Mouse (Mus musculus) embryonic facial prominence, embryonic 14.5 days (tissue): Measurements from ENCODE around the gene Esrrg. TPM values are rescaled to one million over a fixed set of nuclear protein-coding genes. Genes with fewer than 3 reads are reported as not detected.

ENCODE experiments used
- ATAC-seq: fragments of 200-750 bp; cut with Nextera tagmentation; 2 replicates; pipeline ENCODE4 v1.8.0; 2017; ENCODE audit warnings: low read depth, moderate number of reproducible peaks, moderate TSS enrichment
- DNase-seq: peaks from one replicate; pipeline ENCODE4 v3.0.0-alpha.2; 2015; ENCODE audit warnings: low spot score
- H3K27ac ChIP-seq: fragments of 300-500 bp; sonication (generic); replicated peaks from 2 replicates; pipeline ENCODE4 v1.5.1; 2014; ENCODE audit warnings: low read depth, mild to moderate bottlenecking, low read length, moderate library complexity
- H3K27me3 ChIP-seq: fragments of 300-500 bp; sonication (generic); replicated peaks from 2 replicates; pipeline ENCODE4 v1.6.1; 2014; ENCODE audit warnings: low read length; ENCODE audit not compliant: control insufficient read depth, insufficient read depth
- H3K36me3 ChIP-seq: fragments of 300-500 bp; sonication (generic); 2 replicates; pipeline ENCODE4 v1.6.1; 2014; ENCODE audit warnings: low read length, mixed read lengths; ENCODE audit not compliant: control insufficient read depth, insufficient read depth
- H3K4me1 ChIP-seq: fragments of 300-500 bp; sonication (generic); 2 replicates; pipeline ENCODE4 v1.6.1; 2014; ENCODE audit warnings: antibody characterized with exemption, low read length; ENCODE audit not compliant: control insufficient read depth, insufficient read depth
- H3K4me2 ChIP-seq: fragments of 300-500 bp; sonication (generic); 2 replicates; pipeline ENCODE4 v1.6.1; 2014; ENCODE audit warnings: low read depth, mild to moderate bottlenecking, low read length, moderate library complexity, mixed read lengths
- H3K4me3 ChIP-seq: fragments of 300-500 bp; sonication (generic); 2 replicates; pipeline ENCODE4 v1.5.1; 2014; ENCODE audit warnings: low read depth, mild to moderate bottlenecking, low read length
- H3K9ac ChIP-seq: fragments of 300-500 bp; sonication (generic); 2 replicates; pipeline ENCODE4 v1.6.1; 2014; ENCODE audit warnings: low read depth, mild to moderate bottlenecking, low read length, moderate library complexity, mixed read lengths
- H3K9me3 ChIP-seq: fragments of 300-500 bp; sonication (generic); 2 replicates; pipeline ENCODE4 v1.6.1; 2016; ENCODE audit warnings: low read length; ENCODE audit not compliant: control insufficient read depth
- WGBS: fragments of 180-500 bp; shearing (Covaris S2); extraction: QIAGEN DNeasy Blood & Tissue Kit; methylation state at CpG from one replicate; pipeline ENCODE4 v1.1.7; 2014; 5-methylcytosine and 5-hydroxymethylcytosine counted together
- polyA plus RNA-seq: library from polyadenylated mRNA; unstranded; fragments of >200 nt; fragmentation: Nextera tagmentation; extraction: Ambion mirVana; gene quantifications from 2 replicates; pipeline ENCODE4 v1.2.1, GENCODE M21; 2014

The Esrrg gene
- polyA plus RNA-seq, result 1.9 and 3.1 TPM in 2 replicates

DNA sequence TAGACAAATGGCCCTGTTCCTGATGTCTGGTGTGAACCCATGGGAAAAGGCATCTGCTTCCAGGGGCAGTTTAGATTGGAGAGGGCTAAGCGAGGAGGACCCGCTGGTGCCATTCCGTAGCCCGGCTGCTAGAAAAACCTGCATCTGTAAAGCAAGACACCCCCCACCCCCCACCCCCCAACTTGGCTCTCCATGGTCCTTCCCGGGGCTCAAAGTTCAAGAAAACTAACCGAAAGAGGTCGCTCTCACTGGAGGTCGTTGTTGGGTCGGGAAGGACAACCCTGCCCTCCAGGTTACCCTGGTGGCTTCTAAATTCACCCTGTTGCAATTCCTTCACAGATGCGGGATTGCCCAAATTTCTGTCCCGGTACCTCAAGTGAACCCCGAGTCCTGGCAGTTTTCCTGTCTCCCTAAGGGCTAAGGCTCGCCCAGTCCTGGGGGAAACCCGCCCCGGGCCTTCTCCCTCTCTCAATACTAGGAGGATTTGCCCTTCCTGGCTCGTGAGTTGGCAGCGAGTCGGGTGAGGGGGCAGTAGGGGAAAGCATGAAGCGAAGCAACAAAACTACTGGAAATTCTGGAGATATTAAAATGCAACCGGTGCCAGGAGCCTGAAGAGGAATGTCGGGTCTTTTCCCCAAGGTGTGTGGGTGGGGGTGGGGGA lies at the start of gene Esrrg:
TSS of gene Esrrg (plus strand) at position 531 of the 661 bp plus-strand sequence.
- Histone ChIP-seq H3K9me3 (no peaks in the 10 kb centered on the region), H3K4me2 (peak within 1 kb of the TSS; percentile 87), H3K27ac (no peak within 1 kb of the TSS), H3K36me3 (no peaks in the 10 kb centered on the region), H3K27me3 (peaks cover 88% of the 10 kb centered on the region), H3K4me3 (peak within 1 kb of the TSS; percentile 45), H3K9ac (peak within 1 kb of the TSS; percentile 49), H3K4me1 (peaks cover 24% of the 10 kb centered on the region)
- under 1% methylated on average over 21 of the region's 21 CpGs for WGBS
- ATAC-seq, result no peak
- no peak for DNase-seq

DNA sequence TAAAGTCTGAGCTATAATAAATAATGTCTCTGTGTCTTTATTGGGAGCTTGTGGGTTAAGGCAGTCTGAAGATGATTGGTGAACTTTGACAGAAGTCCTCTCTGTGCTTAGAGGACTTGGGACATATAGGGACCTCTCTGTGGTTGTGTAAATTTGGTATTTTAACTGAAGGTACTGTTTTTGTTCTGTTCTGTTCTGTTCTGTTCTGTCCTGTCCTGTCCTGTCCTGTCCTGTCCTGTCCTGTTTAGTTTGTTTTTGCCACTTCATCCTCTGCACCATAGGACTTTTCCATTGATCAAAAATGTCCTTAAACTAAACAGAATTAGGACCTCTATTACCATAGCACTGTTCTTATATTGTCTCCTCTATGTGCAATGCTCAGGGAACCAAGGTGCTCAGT lies 24.6 kb upstream of the Esrrg start:
- no peak overlapping the region for H3K9ac ChIP-seq
- no peaks in the 10 kb centered on the region for H3K27me3 ChIP-seq
- no peak overlapping the region for H3K4me3 ChIP-seq
- no peak for DNase-seq
- H3K36me3 ChIP-seq, result no peaks in the 10 kb centered on the region
- no peak for ATAC-seq
- H3K9me3 ChIP-seq, result no peaks in the 10 kb centered on the region
- no peaks in the 10 kb centered on the region for H3K4me1 ChIP-seq
- H3K4me2 ChIP-seq, result no peak overlapping the region
- no peak overlapping the region for H3K27ac ChIP-seq

DNA sequence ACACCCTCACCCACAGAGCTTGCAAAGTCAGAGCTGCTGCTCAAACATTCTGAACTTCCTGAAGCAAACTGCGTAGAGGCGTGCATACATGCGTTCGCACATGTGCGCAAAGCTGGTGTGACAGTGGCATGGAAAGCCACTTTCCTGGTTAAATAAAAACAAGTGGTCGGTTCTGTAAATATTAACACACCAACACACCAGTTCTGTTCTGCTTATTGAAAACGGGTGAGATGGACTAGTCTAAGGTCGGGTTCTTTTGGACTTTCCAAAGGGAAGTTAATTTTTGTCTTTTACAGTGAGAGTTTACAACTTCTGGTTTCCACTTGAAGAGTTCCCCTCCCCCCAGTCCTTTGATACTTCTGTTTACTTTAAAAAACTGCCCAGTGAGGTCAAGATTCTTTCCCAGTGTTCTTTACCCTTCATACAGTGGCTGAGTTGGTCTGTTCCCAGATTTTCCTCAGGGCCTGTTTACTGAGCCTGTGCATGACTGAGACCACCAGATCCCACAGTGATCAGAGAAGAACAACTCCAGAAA lies 22.0 kb upstream of the Esrrg start:
- ATAC-seq (no peak), DNase-seq (no peak)
- Histone ChIP-seq H3K27ac (no peak overlapping the region), H3K4me1 (no peaks in the 10 kb centered on the region), H3K9me3 (no peaks in the 10 kb centered on the region), H3K27me3 (no peaks in the 10 kb centered on the region), H3K4me3 (no peak overlapping the region), H3K4me2 (no peak overlapping the region), H3K36me3 (no peaks in the 10 kb centered on the region), H3K9ac (no peak overlapping the region)
- 84% methylated on average over 8 of the region's 8 CpGs for WGBS

DNA sequence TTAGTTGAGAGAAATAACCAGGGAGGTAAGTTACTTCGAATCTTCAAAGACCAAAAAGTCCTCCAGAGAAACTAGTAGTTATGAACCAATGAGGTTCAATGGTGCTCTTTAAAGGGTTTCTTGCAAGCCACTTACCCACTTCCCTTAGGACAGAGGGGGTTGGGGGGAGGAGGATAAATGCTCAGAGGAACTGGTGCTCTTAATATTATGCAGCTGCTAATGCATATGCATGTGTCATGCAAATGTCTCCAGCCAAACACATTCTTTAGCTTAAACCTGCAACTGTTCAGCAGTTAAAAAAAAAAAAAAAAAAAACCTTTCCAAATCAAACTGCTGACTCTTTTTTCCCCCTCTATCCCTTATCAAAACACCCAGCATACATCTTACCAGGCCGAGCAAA lies 5.6 kb upstream of the Esrrg start:
- H3K27ac ChIP-seq, result no peak overlapping the region
- no peak overlapping the region for H3K4me3 ChIP-seq
- peaks cover 7% of the 10 kb centered on the region; the same call in 1 of the 2 replicates for H3K9me3 ChIP-seq
- DNase-seq (no peak), ATAC-seq (no peak)
- no peak overlapping the region for H3K9ac ChIP-seq
- H3K27me3 ChIP-seq, result peaks cover 57% of the 10 kb centered on the region
- no peaks in the 10 kb centered on the region for H3K36me3 ChIP-seq
- WGBS, result 42% methylated on average over 2 of the region's 2 CpGs
- peaks cover 16% of the 10 kb centered on the region for H3K4me1 ChIP-seq
- no peak overlapping the region for H3K4me2 ChIP-seq

DNA sequence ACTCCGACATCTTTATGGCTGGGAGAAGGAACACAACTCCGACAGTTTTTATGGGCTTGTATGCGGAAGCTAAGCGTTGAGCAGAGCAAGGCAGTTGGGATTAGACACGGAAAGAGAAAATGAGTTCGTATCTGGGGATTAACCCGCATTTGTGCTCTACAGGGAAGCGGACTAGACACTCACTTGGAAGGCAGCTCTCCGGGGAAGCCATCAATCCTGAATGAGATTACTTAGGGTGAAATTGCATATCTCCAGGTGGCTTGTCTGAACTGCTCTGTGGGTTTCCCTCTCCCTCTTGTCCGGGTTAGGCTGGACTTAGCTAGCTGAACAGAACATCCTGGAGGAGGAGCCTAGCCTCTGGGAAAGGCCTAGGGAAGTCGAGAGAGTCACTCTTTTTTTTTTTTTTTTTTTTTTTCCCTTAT lies 4.5 kb upstream of the Esrrg start:
- peak; percentile 28 for DNase-seq
- peak overlapping the region; percentile 25; the same call in 1 of the 2 replicates for H3K4me2 ChIP-seq

DNA sequence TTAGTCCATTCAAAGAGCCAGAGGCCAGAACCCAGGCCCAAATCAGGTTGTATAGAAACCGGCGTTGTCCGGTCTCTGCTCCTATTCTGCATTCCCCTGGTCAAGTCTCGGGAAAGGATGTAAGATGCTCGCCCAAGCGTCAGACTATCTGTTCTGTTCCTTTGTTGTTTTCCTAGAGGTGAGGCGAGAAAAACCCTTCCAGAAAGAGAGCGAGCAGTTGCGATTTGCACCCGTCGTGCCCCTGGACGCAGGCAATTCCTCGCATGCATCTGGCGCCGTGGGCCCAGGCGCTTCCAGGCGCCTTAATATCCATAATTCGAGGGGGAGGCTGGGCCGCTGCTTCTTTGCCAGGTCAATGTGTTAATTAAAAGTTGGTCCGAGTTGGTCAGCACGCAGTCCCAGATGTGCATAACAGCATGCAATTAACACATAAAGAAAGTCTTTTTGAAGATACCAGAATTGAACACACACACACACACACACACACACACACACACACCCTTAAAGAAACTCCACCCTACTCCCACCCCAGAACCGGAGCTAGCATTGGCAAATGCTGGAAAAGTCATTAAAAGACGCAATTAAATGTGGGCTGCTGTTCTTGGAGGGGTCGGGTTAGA lies 3.8 kb upstream of the Esrrg start:
- Histone ChIP-seq H3K36me3 (no peaks in the 10 kb centered on the region), H3K27me3 (peaks cover 76% of the 10 kb centered on the region), H3K4me2 (peak overlapping the region; percentile 44; the same call in 1 of the 2 replicates), H3K4me3 (peak overlapping the region; percentile 31), H3K27ac (no peak overlapping the region), H3K9me3 (peaks cover 7% of the 10 kb centered on the region; the same call in 1 of the 2 replicates), H3K9ac (no peak overlapping the region), H3K4me1 (peaks cover 24% of the 10 kb centered on the region)
- WGBS, result 12% methylated on average over 24 of the region's 24 CpGs
- no peak for ATAC-seq
- no peak for DNase-seq

More for the DNA sequence above, 4.5 kb upstream of the Esrrg start:
- WGBS, result 7% methylated on average over 11 of the region's 11 CpGs
- ATAC-seq, result 0 out of 2 replicates have a peak, but pooled peaks have one; percentile 41
- no peak overlapping the region for H3K9ac ChIP-seq
- no peaks in the 10 kb centered on the region for H3K36me3 ChIP-seq
- H3K4me1 ChIP-seq, result peaks cover 23% of the 10 kb centered on the region
- peaks cover 7% of the 10 kb centered on the region; the same call in 1 of the 2 replicates for H3K9me3 ChIP-seq
- H3K4me3 ChIP-seq, result no peak overlapping the region
- peaks cover 68% of the 10 kb centered on the region for H3K27me3 ChIP-seq
- no peak overlapping the region for H3K27ac ChIP-seq

DNA sequence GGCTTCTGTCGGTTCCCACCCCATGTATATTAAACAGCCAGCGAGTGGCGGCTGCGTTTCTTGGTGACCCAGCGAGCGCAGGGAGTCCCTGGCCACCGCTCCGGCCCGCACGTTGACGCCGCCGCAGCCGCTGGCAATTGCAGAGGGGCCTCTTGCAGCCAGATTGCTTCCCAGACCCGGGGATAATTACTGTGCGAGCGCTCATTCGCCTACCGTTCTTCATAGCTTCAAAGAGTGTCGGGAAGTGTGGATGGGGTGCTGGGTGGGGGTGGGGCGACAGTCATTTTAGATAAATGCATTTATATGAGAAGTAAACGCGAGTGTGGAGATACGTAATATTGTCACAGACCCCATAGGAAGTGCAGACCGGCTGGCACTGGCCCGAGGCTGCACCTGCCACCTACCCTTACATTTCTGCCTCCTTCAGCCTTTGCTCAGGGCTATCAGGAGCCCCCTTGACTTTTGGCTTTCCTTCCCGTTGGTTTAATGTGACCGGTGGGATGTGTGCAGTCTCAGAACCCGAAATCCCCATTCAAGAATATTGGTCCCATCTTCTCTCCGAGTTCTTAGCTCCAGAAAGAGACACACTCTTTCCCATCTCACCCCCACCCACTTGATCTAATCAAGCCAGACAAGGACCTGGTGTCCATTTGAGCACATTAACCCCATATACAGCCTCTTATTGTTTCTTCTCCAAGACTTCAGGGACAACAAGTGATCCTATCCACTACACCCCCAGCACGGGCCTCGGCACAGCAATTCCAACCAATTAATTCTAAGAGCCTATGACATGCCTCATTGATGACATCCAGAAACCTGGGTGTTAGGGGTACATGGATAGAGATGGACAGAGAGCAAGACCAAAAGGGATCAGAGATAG lies 3.0 kb upstream of the Esrrg start:
- DNase-seq (no peak), ATAC-seq (no peak)
- 2% methylated on average over 32 of the region's 32 CpGs for WGBS
- Histone ChIP-seq H3K27me3 (peaks cover 83% of the 10 kb centered on the region), H3K9ac (peak overlapping the region; percentile 1; the same call in 1 of the 2 replicates), H3K27ac (no peak overlapping the region), H3K4me1 (peaks cover 24% of the 10 kb centered on the region), H3K9me3 (peaks cover 6% of the 10 kb centered on the region; the same call in 1 of the 2 replicates), H3K4me2 (peak overlapping the region; percentile 44), H3K36me3 (no peaks in the 10 kb centered on the region), H3K4me3 (peak overlapping the region; percentile 31)
